Mouse (Mus musculus) liver, embryonic 13.5 days (tissue): Measurements from ENCODE around the gene Csnk1g2. TPM values are rescaled to one million over a fixed set of nuclear protein-coding genes. Genes with fewer than 3 reads are reported as not detected.
"Not testable (repeated sequence)": the region's sequence is repeated elsewhere in the genome, so short reads cannot be mapped to it uniquely, and the experiment has no call there.

Experiments
- ATAC-seq: fragments of 200-750 bp; cut with Nextera tagmentation; 2 replicates; pipeline ENCODE4 v1.8.0; 2017; ENCODE audit warnings: low read depth, mild to moderate bottlenecking, moderate number of reproducible peaks, moderate library complexity
- DNase-seq: peaks from one replicate; pipeline ENCODE4 v3.0.0; 2022
- H3K27ac ChIP-seq: fragments of 300-500 bp; sonication (generic); 2 replicates; pipeline ENCODE4 v1.5.1; 2015; ENCODE audit warnings: moderate library complexity, mild to moderate bottlenecking, inconsistent platforms
- H3K27me3 ChIP-seq: fragments of 300-500 bp; sonication (generic); 2 replicates; pipeline ENCODE4 v1.6.1; 2015; ENCODE audit warnings: mild to moderate bottlenecking, inconsistent platforms
- H3K36me3 ChIP-seq: fragments of 300-500 bp; sonication (generic); 2 replicates; pipeline ENCODE4 v1.6.1; 2015; ENCODE audit warnings: mild to moderate bottlenecking, inconsistent platforms
- H3K4me1 ChIP-seq: fragments of 300-500 bp; sonication (generic); replicated peaks from 2 replicates; pipeline ENCODE4 v1.6.1; 2015; ENCODE audit warnings: inconsistent platforms
- H3K4me2 ChIP-seq: fragments of 300-500 bp; sonication (generic); 2 replicates; pipeline ENCODE4 v1.6.1; 2015; ENCODE audit warnings: inconsistent platforms, mild to moderate bottlenecking, moderate library complexity
- H3K4me3 ChIP-seq: fragments of 300-500 bp; sonication (generic); replicated peaks from 2 replicates; pipeline ENCODE4 v1.5.1; 2015; ENCODE audit warnings: mild to moderate bottlenecking, inconsistent platforms
- H3K9ac ChIP-seq: fragments of 300-500 bp; sonication (generic); 2 replicates; pipeline ENCODE4 v1.6.1; 2015; ENCODE audit warnings: mild to moderate bottlenecking, inconsistent platforms
- H3K9me3 ChIP-seq: fragments of 300-500 bp; sonication (generic); replicated peaks from 2 replicates; pipeline ENCODE4 v1.6.1; 2016; ENCODE audit warnings: inconsistent platforms
- WGBS: fragments of 180-500 bp; shearing (Covaris S2); methylation state at CpG from one replicate; pipeline ENCODE4 v1.1.7; 2015; ENCODE audit not compliant: insufficient replicate concordance; 5-methylcytosine and 5-hydroxymethylcytosine counted together
- polyA plus RNA-seq: library from polyadenylated mRNA; unstranded; fragments of >200 nt; fragmentation: Nextera tagmentation; extraction: Ambion mirVana; gene quantifications from 2 replicates; pipeline ENCODE4 v1.2.1, GENCODE M21; 2015

The Csnk1g2 gene
- polyA plus RNA-seq, 1 experiment from 2014 or later, result 51.1 TPM

DNA sequence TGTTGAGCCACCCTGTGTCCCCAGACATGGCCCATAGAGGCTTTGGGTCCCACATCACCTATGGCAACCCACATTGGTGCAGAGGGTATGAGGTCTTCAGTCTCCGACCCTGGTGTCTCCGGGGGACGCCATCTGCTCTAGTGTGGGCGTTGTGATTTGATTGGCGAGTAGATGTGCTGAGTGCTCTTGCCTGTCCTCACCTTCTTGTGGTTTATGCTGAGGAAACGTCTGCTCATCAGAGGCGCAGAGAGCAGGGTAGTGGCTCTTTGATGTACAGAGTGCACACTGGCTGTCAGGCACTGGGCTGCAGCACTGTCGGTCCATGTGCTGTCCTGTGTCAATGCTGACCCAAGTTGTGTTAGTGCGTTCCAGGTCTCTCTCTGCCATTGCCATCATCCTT lies 6.3 kb downstream of the Csnk1g2 start:
- whole genome bisulfite sequencing, result 67% methylated on average over 9 of the region's 9 CpGs
- H3K4me2 ChIP-seq, result no peak overlapping the region
- no peaks in the 10 kb centered on the region for H3K9me3 ChIP-seq
- H3K9ac ChIP-seq, result no peak overlapping the region
- peaks cover 63% of the 10 kb centered on the region for H3K4me1 ChIP-seq
- DNase-seq, result no peak
- no peak overlapping the region for H3K27ac ChIP-seq
- peaks cover 11% of the 10 kb centered on the region for H3K36me3 ChIP-seq
- ATAC-seq, result no peak
- H3K4me3 ChIP-seq, result no peak overlapping the region
- H3K27me3 ChIP-seq, result no peaks in the 10 kb centered on the region

- no peak overlapping the region for H3K9ac ChIP-seq
- peaks cover 26% of the 10 kb centered on the region for H3K4me1 ChIP-seq
- H3K9me3 ChIP-seq, result no peaks in the 10 kb centered on the region
- ATAC-seq (no peak), DNase-seq (no peak)
- 67% methylated on average over 6 of the region's 6 CpGs for WGBS
- no peaks in the 10 kb centered on the region for H3K27me3 ChIP-seq
- H3K4me2 ChIP-seq, result no peak overlapping the region
- H3K27ac ChIP-seq, result peak overlapping the region; percentile 40
- peaks cover 72% of the 10 kb centered on the region for H3K36me3 ChIP-seq
- no peak overlapping the region for H3K4me3 ChIP-seq
Measured at GRCm38 (mm10) chr10:80635345-80635744, 12.7 kb downstream of the Csnk1g2 start.

GRCm38 (mm10) chr10:80646936-80647335 lies 24.3 kb downstream of the Csnk1g2 start:
- Histone ChIP-seq H3K9ac (no peak overlapping the region), H3K27me3 (no peaks in the 10 kb centered on the region), H3K4me1 (0 out of 2 replicates have a peak, but pooled peaks cover 3% of the 10 kb centered on the region), H3K36me3 (peaks cover 41% of the 10 kb centered on the region), H3K9me3 (no peaks in the 10 kb centered on the region), H3K4me3 (no peak overlapping the region), H3K4me2 (no peak overlapping the region), H3K27ac (no peak overlapping the region)
- WGBS, result 81% methylated on average over 10 of the region's 10 CpGs
- ATAC-seq, result no peak
- DNase-seq, result no peak

DNA sequence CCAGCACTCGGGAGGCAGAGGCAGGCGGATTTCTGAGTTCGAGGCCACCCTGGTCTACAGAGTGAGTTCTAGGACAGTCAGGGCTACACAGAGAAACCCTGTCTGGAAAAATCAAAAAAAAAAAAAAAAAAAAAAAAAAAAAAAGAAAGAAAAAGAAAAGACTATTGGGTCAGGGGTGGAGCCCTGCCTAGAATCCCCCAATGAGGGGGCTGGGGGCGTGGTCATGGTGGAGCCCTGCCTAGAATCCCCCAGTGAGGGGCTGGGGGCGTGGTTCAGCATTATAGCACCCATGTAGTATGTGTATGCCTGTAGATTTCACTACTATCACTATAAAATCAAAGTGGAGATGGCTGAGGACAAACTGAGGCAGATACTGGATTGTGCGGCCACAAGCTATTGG lies 27.3 kb downstream of the Csnk1g2 start:
- Histone ChIP-seq H3K4me1 (peaks cover 19% of the 10 kb centered on the region), H3K36me3 (peaks cover 14% of the 10 kb centered on the region)
- ATAC-seq, H3K4me3 ChIP-seq, H3K9me3 ChIP-seq, DNase-seq, H3K4me2 ChIP-seq, H3K27ac ChIP-seq, H3K27me3 ChIP-seq, H3K9ac ChIP-seq: not testable (repeated sequence)
- WGBS, result 78% methylated on average over 6 of the region's 6 CpGs

DNA sequence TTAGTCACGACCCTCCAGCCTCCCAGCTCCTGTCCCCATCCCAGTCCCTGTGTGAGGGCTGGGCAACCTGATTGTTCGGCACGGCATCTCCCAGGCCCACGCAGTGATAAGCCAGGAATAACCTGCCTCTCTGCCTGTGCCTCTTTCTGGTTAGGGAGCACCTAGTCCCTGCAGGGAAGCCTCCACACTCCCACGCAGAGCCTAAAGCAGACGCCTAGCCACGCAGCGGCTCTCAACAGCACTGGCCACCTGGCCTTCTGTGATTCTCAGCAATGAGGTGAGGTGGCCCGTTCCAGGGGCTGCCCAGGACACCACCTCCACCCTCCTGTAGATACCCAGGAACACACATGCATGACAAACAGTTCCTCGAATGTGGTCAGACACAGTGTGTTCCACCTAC lies 27.8 kb downstream of the Csnk1g2 start:
- H3K4me3 ChIP-seq, result no peak overlapping the region
- no peaks in the 10 kb centered on the region for H3K27me3 ChIP-seq
- 79% methylated on average over 10 of the region's 10 CpGs for WGBS
- no peak overlapping the region for H3K9ac ChIP-seq
- H3K9me3 ChIP-seq, result no peaks in the 10 kb centered on the region
- H3K4me2 ChIP-seq, result no peak overlapping the region
- peaks cover 10% of the 10 kb centered on the region for H3K36me3 ChIP-seq
- DNase-seq (no peak), ATAC-seq (no peak)
- H3K4me1 ChIP-seq, result peaks cover 24% of the 10 kb centered on the region
- H3K27ac ChIP-seq, result no peak overlapping the region

- Histone ChIP-seq H3K27me3 (no peaks in the 10 kb centered on the region), H3K9ac (no peak overlapping the region), H3K27ac (no peak overlapping the region), H3K4me2 (no peak overlapping the region), H3K4me1 (peaks cover 49% of the 10 kb centered on the region), H3K36me3 (no peaks in the 10 kb centered on the region), H3K4me3 (no peak overlapping the region), H3K9me3 (no peaks in the 10 kb centered on the region)
- 72% methylated on average over 6 of the region's 6 CpGs for WGBS
- no peak for ATAC-seq
- DNase-seq, result no peak
Measured at GRCm38 (mm10) chr10:80653156-80653720, 30.6 kb downstream of the Csnk1g2 start.

GRCm38 (mm10) chr10:80654866-80655265 lies 32.2 kb downstream of the Csnk1g2 start:
- no peak for ATAC-seq
- H3K4me3 ChIP-seq, result peak overlapping the region; percentile 87; the same call in 1 of the 2 replicates

GRCm38 (mm10) chr10:80655406-80656129 lies 32.9 kb downstream of the Csnk1g2 start:
- H3K27me3 ChIP-seq, result no peaks in the 10 kb centered on the region
- DNase-seq, result no peak
- H3K4me3 ChIP-seq, result peak overlapping the region; percentile 87
- WGBS, result 4% methylated on average over 12 of the region's 12 CpGs
- peak; percentile 24 for ATAC-seq
- H3K9me3 ChIP-seq, result no peaks in the 10 kb centered on the region
- H3K4me2 ChIP-seq, result peak overlapping the region; percentile 93
- H3K36me3 ChIP-seq, result no peaks in the 10 kb centered on the region
- peak overlapping the region; percentile 88 for H3K27ac ChIP-seq
- H3K4me1 ChIP-seq, result peaks cover 55% of the 10 kb centered on the region
- peak overlapping the region; percentile 95 for H3K9ac ChIP-seq

More at GRCm38 (mm10) chr10:80654866-80655265, 32.2 kb downstream of the Csnk1g2 start:
- Histone ChIP-seq H3K9me3 (no peaks in the 10 kb centered on the region), H3K4me1 (peaks cover 55% of the 10 kb centered on the region), H3K4me2 (peak overlapping the region; percentile 93), H3K27ac (no peak overlapping the region; the same call in 1 of the 2 replicates), H3K27me3 (no peaks in the 10 kb centered on the region), H3K36me3 (no peaks in the 10 kb centered on the region), H3K9ac (0 out of 2 replicates have a peak overlapping the region, but pooled peaks have one; percentile 95)
- WGBS, result 83% methylated on average over 6 of the region's 6 CpGs
- DNase-seq, result no peak

DNA sequence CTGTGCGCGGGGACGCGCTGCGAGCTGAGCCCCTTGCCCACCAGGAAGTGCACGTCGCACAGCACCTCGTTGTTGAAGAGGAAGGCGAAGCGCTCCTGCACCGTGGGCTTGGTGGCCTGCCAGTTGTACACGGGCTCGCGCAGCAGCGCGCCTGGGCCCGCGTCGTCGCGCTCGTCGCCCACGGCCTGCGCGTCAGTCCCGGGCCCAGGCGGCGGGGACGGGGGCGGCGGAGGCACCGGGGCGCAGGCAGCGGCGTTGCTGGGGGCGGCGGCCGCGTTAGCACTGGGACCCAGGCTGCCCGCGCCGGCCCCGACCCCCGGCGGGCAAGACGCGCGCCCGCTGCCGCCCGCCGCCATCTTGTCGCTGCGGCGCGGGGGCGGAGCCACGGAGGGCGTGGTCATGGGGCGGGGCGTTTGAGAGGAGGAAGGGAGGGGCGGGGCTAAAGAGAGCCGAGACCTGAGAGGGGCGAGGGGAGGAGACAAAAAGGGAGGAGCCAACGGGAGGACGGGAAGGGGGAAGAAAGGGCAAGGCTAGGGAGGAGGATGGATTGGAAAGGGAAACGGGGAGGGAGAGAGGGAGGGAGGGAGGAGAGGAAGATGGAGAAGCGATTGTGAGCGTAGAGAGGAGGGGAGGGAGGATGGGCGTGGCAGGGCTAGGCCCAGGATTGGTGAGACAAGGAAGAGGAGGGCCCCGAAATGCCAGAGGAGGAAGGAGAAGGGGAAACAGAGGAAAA lies 33.7 kb downstream of the Csnk1g2 start:
- peak; percentile 93 for DNase-seq
- H3K4me2 ChIP-seq, result peak overlapping the region; percentile 93
- no peaks in the 10 kb centered on the region for H3K9me3 ChIP-seq
- WGBS, result under 1% methylated on average over 67 of the region's 72 CpGs
- ATAC-seq, result peak; percentile 66
- H3K4me3 ChIP-seq, result peak overlapping the region; percentile 87
- peak overlapping the region; percentile 88 for H3K27ac ChIP-seq
- no peaks in the 10 kb centered on the region for H3K27me3 ChIP-seq
- no peaks in the 10 kb centered on the region for H3K36me3 ChIP-seq
- H3K9ac ChIP-seq, result peak overlapping the region; percentile 95
- H3K4me1 ChIP-seq, result peaks cover 59% of the 10 kb centered on the region

- Histone ChIP-seq H3K4me3 (peak within 1 kb of the TSS; percentile 87), H3K27ac (peak within 1 kb of the TSS; percentile 88), H3K4me2 (peak within 1 kb of the TSS; percentile 93), H3K4me1 (peaks cover 61% of the 10 kb centered on the region), H3K36me3 (no peaks in the 10 kb centered on the region), H3K9me3 (no peaks in the 10 kb centered on the region), H3K27me3 (no peaks in the 10 kb centered on the region), H3K9ac (peak within 1 kb of the TSS; percentile 95)
- 33% methylated on average over 15 of the region's 15 CpGs for WGBS
- ATAC-seq (peak; percentile 61), DNase-seq (peak; percentile 67)
Measured at GRCm38 (mm10) chr10:80656863-80657623, 34.4 kb downstream of the Csnk1g2 start, which contains the start of gene Btbd2. Gene Btbd2, minus strand, starts transcription at chr10:80657071.
